Mouse (Mus musculus): ENCODE results near the gene Slc37a1. TPM values are rescaled to one million over a fixed set of nuclear protein-coding genes. Genes with fewer than 3 reads are reported as not detected.

Slc37a1 gene
- polyA plus RNA-seq, 1 experiment from 2014 or later, result 13.4 TPM

- Histone ChIP-seq H3K4me1 (replicated peaks) (peaks cover 17% of the 10 kb centered on the region), H3K36me3 (no peaks in the 10 kb centered on the region), H3K9me3 (no peaks in the 10 kb centered on the region), H3K27ac (replicated peaks) (no peak overlapping the region; the same call in 1 of the 2 replicates), H3K9ac (no peak overlapping the region), H3K4me3 (no peak overlapping the region), H3K27me3 (no peaks in the 10 kb centered on the region), H3K4me2 (no peak overlapping the region)
- ATAC-seq (ENCODE audit: low FRiP score, low read depth), result no peak
- 29% methylated on average over 9 of the region's 9 CpGs for WGBS
Observed at GRCm38 (mm10) chr17:31326220-31326852, 39.7 kb downstream of the Slc37a1 start.

- WGBS, result 79% methylated on average over 4 of the region's 4 CpGs
- no peak overlapping the region for H3K9ac ChIP-seq
- H3K4me2 ChIP-seq, result no peak overlapping the region
- no peaks in the 10 kb centered on the region for H3K27me3 ChIP-seq
- no peak for ATAC-seq (ENCODE audit: low FRiP score, low read depth)
- no peak overlapping the region for H3K27ac ChIP-seq (replicated peaks)
- H3K4me3 ChIP-seq, result no peak overlapping the region
- no peaks in the 10 kb centered on the region for H3K36me3 ChIP-seq
- peaks cover 17% of the 10 kb centered on the region for H3K4me1 ChIP-seq (replicated peaks)
- no peaks in the 10 kb centered on the region for H3K9me3 ChIP-seq
Observed at GRCm38 (mm10) chr17:31328466-31328865, 41.9 kb downstream of the Slc37a1 start.

GRCm38 (mm10) chr17:31330622-31331021 lies 44.0 kb downstream of the Slc37a1 start:
- no peak overlapping the region for H3K9ac ChIP-seq
- no peak overlapping the region for H3K27ac ChIP-seq (replicated peaks)
- no peaks in the 10 kb centered on the region for H3K36me3 ChIP-seq
- ATAC-seq (ENCODE audit: low FRiP score, low read depth), result no peak
- peaks cover 15% of the 10 kb centered on the region for H3K4me1 ChIP-seq (replicated peaks)
- no peaks in the 10 kb centered on the region for H3K27me3 ChIP-seq
- H3K9me3 ChIP-seq, result no peaks in the 10 kb centered on the region
- H3K4me2 ChIP-seq, result no peak overlapping the region
- WGBS, result 43% methylated on average over 4 of the region's 4 CpGs
- no peak overlapping the region for H3K4me3 ChIP-seq

GRCm38 (mm10) chr17:31331273-31331672 lies 44.7 kb downstream of the Slc37a1 start:
- no peak overlapping the region for H3K4me2 ChIP-seq
- no peak for ATAC-seq (ENCODE audit: low FRiP score, low read depth)
- no peak overlapping the region for H3K27ac ChIP-seq (replicated peaks)
- no peaks in the 10 kb centered on the region for H3K9me3 ChIP-seq
- H3K4me1 ChIP-seq (replicated peaks), result peaks cover 11% of the 10 kb centered on the region
- no peak overlapping the region for H3K9ac ChIP-seq
- H3K27me3 ChIP-seq, result no peaks in the 10 kb centered on the region
- WGBS, result 88% methylated on average over 6 of the region's 6 CpGs
- H3K36me3 ChIP-seq, result no peaks in the 10 kb centered on the region
- no peak overlapping the region for H3K4me3 ChIP-seq

DNA sequence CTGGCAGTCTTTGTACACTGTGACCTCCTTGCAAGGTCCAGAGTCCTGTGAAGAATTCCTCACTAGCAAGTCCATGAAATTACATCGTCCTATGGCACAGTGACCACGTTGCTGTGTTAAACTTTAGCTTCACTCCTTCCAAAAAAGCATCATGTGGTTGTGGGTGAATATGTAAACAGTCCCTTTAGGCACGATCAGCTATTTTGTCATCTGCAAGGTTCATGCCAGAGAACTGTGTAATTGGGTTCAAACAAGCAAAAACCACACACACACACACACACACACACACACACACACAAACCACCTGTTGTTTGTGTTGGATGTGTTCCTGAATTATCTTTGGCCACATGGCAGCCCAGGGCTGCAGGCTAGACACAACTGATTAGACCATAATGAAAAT lies 45.3 kb downstream of the Slc37a1 start:
- no peaks in the 10 kb centered on the region for H3K27me3 ChIP-seq
- H3K4me1 ChIP-seq (replicated peaks), result peaks cover 4% of the 10 kb centered on the region; the same call in 1 of the 2 replicates
- WGBS, result 70% methylated on average over 3 of the region's 3 CpGs
- H3K27ac ChIP-seq (replicated peaks), result no peak overlapping the region
- H3K9me3 ChIP-seq, result no peaks in the 10 kb centered on the region
- no peak overlapping the region for H3K9ac ChIP-seq
- ATAC-seq (ENCODE audit: low FRiP score, low read depth), result no peak
- H3K4me3 ChIP-seq, result no peak overlapping the region
- H3K36me3 ChIP-seq, result no peaks in the 10 kb centered on the region
- no peak overlapping the region for H3K4me2 ChIP-seq

- Histone ChIP-seq H3K36me3 (no peaks in the 10 kb centered on the region), H3K4me2 (no peak overlapping the region), H3K9ac (no peak overlapping the region), H3K4me3 (no peak overlapping the region), H3K27me3 (no peaks in the 10 kb centered on the region), H3K4me1 (replicated peaks) (0 out of 2 replicates have a peak, but pooled peaks cover under 1% of the 10 kb centered on the region), H3K27ac (replicated peaks) (no peak overlapping the region), H3K9me3 (no peaks in the 10 kb centered on the region)
- no peak for ATAC-seq (ENCODE audit: low FRiP score, low read depth)
- WGBS, result 56% methylated on average over 1 of the region's 1 CpGs
Observed at GRCm38 (mm10) chr17:31332333-31332732, 45.7 kb downstream of the Slc37a1 start.

GRCm38 (mm10) chr17:31334509-31335260 lies 48.1 kb downstream of the Slc37a1 start:
- Histone ChIP-seq H3K27me3 (no peaks in the 10 kb centered on the region), H3K27ac (replicated peaks) (no peak overlapping the region), H3K4me3 (no peak overlapping the region), H3K9ac (no peak overlapping the region), H3K9me3 (no peaks in the 10 kb centered on the region), H3K4me1 (replicated peaks) (no peaks in the 10 kb centered on the region), H3K4me2 (no peak overlapping the region), H3K36me3 (no peaks in the 10 kb centered on the region)
- 0 out of 2 replicates have a peak, but pooled peaks have one; percentile 19 for ATAC-seq (ENCODE audit: low FRiP score, low read depth)
- WGBS, result 78% methylated on average over 11 of the region's 11 CpGs

- WGBS, result 78% methylated on average over 22 of the region's 22 CpGs
Observed at GRCm38 (mm10) chr17:31335344-31336080, 48.9 kb downstream of the Slc37a1 start.

GRCm38 (mm10) chr17:31339769-31340168 lies 53.2 kb downstream of the Slc37a1 start:
- Histone ChIP-seq H3K27ac (replicated peaks) (no peak overlapping the region), H3K4me1 (replicated peaks) (peaks cover 7% of the 10 kb centered on the region), H3K9ac (no peak overlapping the region), H3K27me3 (no peaks in the 10 kb centered on the region), H3K4me3 (no peak overlapping the region), H3K9me3 (no peaks in the 10 kb centered on the region), H3K36me3 (no peaks in the 10 kb centered on the region; the same call in 1 of the 2 replicates), H3K4me2 (no peak overlapping the region)
- ATAC-seq (ENCODE audit: low FRiP score, low read depth), result no peak
- 79% methylated on average over 2 of the region's 2 CpGs for WGBS

More at GRCm38 (mm10) chr17:31335344-31336080, 48.9 kb downstream of the Slc37a1 start:
- Histone ChIP-seq H3K27me3 (no peaks in the 10 kb centered on the region), H3K9me3 (no peaks in the 10 kb centered on the region), H3K27ac (replicated peaks) (no peak overlapping the region), H3K4me2 (no peak overlapping the region), H3K36me3 (no peaks in the 10 kb centered on the region), H3K4me3 (no peak overlapping the region), H3K4me1 (replicated peaks) (no peaks in the 10 kb centered on the region), H3K9ac (no peak overlapping the region)
- ATAC-seq (ENCODE audit: low FRiP score, low read depth), result no peak

- ATAC-seq (ENCODE audit: low FRiP score, low read depth), result peak; percentile 32; the same call in 1 of the 2 replicates
- Histone ChIP-seq H3K36me3 (no peaks in the 10 kb centered on the region; the same call in 1 of the 2 replicates), H3K27ac (replicated peaks) (no peak overlapping the region)
Observed at GRCm38 (mm10) chr17:31342191-31342590, 55.6 kb downstream of the Slc37a1 start.

DNA sequence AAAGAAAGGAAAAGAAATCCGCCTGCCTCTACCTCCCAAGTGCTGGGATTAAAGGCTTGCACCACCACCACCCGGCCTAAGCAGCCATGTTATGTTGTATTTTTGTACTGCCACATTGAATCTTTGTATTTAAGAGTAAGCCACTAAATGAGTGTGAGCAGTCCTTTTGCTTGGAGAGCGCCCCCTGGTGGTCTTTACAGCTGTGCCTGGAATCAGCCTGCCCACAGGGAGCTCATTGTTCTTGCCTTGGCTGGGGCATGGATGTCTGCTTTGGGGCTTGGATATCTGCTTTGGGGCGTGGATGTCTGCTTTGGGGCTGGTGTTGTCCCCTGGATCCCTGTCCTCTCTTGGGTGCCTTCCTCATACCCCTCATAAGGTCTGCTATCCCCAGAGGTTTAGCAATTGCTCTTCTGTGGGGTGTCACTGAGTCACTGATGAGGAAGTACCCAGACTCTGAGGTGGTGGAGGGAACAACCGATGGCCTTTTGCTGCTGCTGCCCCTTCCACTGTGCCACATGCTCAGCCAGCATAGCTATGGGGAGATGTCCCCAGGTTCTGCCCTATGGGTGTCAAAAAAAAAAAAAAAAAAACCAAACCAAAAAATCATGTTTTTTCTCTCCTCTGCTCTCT lies 57.7 kb downstream of the Slc37a1 start:
- no peak overlapping the region for H3K27ac ChIP-seq (replicated peaks)
- WGBS, result 55% methylated on average over 5 of the region's 5 CpGs
- H3K27me3 ChIP-seq, result no peaks in the 10 kb centered on the region
- H3K4me1 ChIP-seq (replicated peaks), result peaks cover 7% of the 10 kb centered on the region
- H3K4me3 ChIP-seq, result no peak overlapping the region
- no peak overlapping the region for H3K4me2 ChIP-seq
- H3K36me3 ChIP-seq, result no peaks in the 10 kb centered on the region; the same call in 1 of the 2 replicates
- no peak overlapping the region for H3K9ac ChIP-seq
- ATAC-seq (ENCODE audit: low FRiP score, low read depth), result no peak
- H3K9me3 ChIP-seq, result no peaks in the 10 kb centered on the region

More at GRCm38 (mm10) chr17:31342191-31342590, 55.6 kb downstream of the Slc37a1 start:
- Histone ChIP-seq H3K27me3 (no peaks in the 10 kb centered on the region), H3K4me1 (replicated peaks) (peaks cover 7% of the 10 kb centered on the region), H3K4me3 (no peak overlapping the region), H3K9me3 (no peaks in the 10 kb centered on the region), H3K9ac (no peak overlapping the region), H3K4me2 (no peak overlapping the region)
- WGBS, result 39% methylated on average over 6 of the region's 6 CpGs

Data from hindbrain, embryonic 15.5 days (tissue).